Mouse (Mus musculus) intestine, embryonic 16.5 days (tissue): Measurements from ENCODE around the gene Retn. TPM values are rescaled to one million over a fixed set of nuclear protein-coding genes. Genes with fewer than 3 reads are reported as not detected.

Experiments
- ATAC-seq: fragments of 200-750 bp; cut with Nextera tagmentation; 2 replicates; pipeline ENCODE4 v1.8.0; 2017; ENCODE audit warnings: moderate TSS enrichment, moderate library complexity
- H3K27ac ChIP-seq: fragments of 300-500 bp; sonication (generic); 2 replicates; pipeline ENCODE4 v1.5.1; 2014; ENCODE audit warnings: mild to moderate bottlenecking, low read length
- H3K27me3 ChIP-seq: fragments of 300-500 bp; sonication (generic); replicated peaks from 2 replicates; pipeline ENCODE4 v1.6.1; 2014; ENCODE audit warnings: low read length, control low read depth, mixed read lengths; ENCODE audit not compliant: control insufficient read depth, insufficient read depth
- H3K36me3 ChIP-seq: fragments of 300-500 bp; sonication (generic); 2 replicates; pipeline ENCODE4 v1.6.1; 2014; ENCODE audit warnings: low read length, control low read depth; ENCODE audit not compliant: control insufficient read depth, insufficient read depth
- H3K4me1 ChIP-seq: fragments of 300-500 bp; sonication (generic); 2 replicates; pipeline ENCODE4 v1.6.1; 2014; ENCODE audit warnings: low read length, control low read depth, mixed read lengths; ENCODE audit not compliant: control insufficient read depth, insufficient read depth
- H3K4me2 ChIP-seq: fragments of 300-500 bp; sonication (generic); 2 replicates; pipeline ENCODE4 v1.6.1; 2014; ENCODE audit warnings: low read depth, low read length, control low read depth
- H3K4me3 ChIP-seq: fragments of 300-500 bp; sonication (generic); 2 replicates; pipeline ENCODE4 v1.5.1; 2014; ENCODE audit warnings: mild to moderate bottlenecking, low read length
- H3K9ac ChIP-seq: fragments of 300-500 bp; sonication (generic); 2 replicates; pipeline ENCODE4 v1.6.1; 2014; ENCODE audit warnings: low read depth, low read length
- H3K9me3 ChIP-seq: fragments of 300-500 bp; sonication (generic); 2 replicates; pipeline ENCODE4 v1.6.1; 2016; ENCODE audit warnings: low read length, control low read depth; ENCODE audit not compliant: control insufficient read depth
- WGBS: fragments of 180-500 bp; shearing (Covaris S2); extraction: QIAGEN DNeasy Blood & Tissue Kit; methylation state at CpG from one replicate; pipeline ENCODE4 v1.1.7; 2014; 5-methylcytosine and 5-hydroxymethylcytosine counted together
- polyA plus RNA-seq: library from polyadenylated mRNA; unstranded; fragments of >200 nt; fragmentation: Nextera tagmentation; extraction: Ambion mirVana; gene quantifications from 2 replicates; pipeline ENCODE4 v1.2.1, GENCODE M21; 2015

The Retn gene
- polyA plus RNA-seq, 1 experiment from 2014 or later: not detected

- H3K27ac ChIP-seq: no peak overlapping the region
- H3K4me1 ChIP-seq: no peaks in the 10 kb centered on the region
- H3K36me3 ChIP-seq: no peaks in the 10 kb centered on the region
- no peak overlapping the region for H3K9ac ChIP-seq
- no peaks in the 10 kb centered on the region for H3K27me3 ChIP-seq
- 66% methylated on average over 11 of the region's 11 CpGs for WGBS
- no peak overlapping the region for H3K4me3 ChIP-seq
- ATAC-seq: no peak
- no peak overlapping the region for H3K4me2 ChIP-seq
- H3K9me3 ChIP-seq: no peaks in the 10 kb centered on the region
Measured at GRCm38 (mm10) chr8:3654726-3655508, 653 bp upstream of the Retn start.

DNA sequence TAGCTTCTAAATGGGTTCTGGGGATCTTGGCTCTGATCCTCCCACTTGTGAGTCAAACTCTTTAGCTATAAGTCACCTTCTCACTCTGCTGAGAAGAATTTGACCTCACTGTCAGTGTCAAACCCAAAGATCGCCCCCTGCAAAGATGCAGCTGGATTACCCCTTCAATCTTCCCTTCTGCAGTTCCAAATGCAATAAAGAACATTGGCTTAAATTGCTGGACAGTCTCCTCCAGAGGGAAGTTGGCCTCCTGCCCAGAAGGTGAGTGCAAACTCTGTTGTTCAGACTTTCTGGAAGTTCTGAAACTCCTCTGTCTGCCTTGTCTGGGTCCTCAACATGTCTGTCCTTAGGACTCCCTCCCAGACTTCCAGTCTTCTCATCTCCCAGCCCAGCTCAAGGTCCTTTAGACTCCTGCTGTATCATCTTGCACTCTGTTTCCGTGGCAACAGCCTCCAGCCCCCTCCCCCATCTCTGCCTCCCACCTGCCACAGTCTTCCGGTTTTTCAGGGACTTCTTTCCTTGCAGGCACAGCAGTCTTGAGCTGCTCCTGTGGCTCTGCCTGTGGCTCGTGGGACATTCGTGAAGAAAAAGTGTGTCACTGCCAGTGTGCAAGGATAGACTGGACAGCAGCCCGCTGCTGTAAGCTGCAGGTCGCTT lies 1.3 kb downstream of the Retn start:
- no peak overlapping the region for H3K9ac ChIP-seq
- ATAC-seq: no peak
- WGBS: 31% methylated on average over 7 of the region's 7 CpGs

GRCm38 (mm10) chr8:3660889-3661288 lies 5.3 kb downstream of the Retn start:
- WGBS: 75% methylated on average over 8 of the region's 8 CpGs
- Histone ChIP-seq H3K4me3 (no peak overlapping the region), H3K27me3 (no peaks in the 10 kb centered on the region), H3K9me3 (no peaks in the 10 kb centered on the region), H3K4me2 (no peak overlapping the region), H3K9ac (no peak overlapping the region), H3K36me3 (no peaks in the 10 kb centered on the region), H3K4me1 (no peaks in the 10 kb centered on the region), H3K27ac (no peak overlapping the region)
- ATAC-seq: no peak

More for the DNA sequence above, 1.3 kb downstream of the Retn start:
- Histone ChIP-seq H3K4me2 (no peak overlapping the region), H3K27ac (no peak overlapping the region), H3K4me3 (no peak overlapping the region), H3K4me1 (no peaks in the 10 kb centered on the region), H3K36me3 (no peaks in the 10 kb centered on the region), H3K9me3 (no peaks in the 10 kb centered on the region), H3K27me3 (no peaks in the 10 kb centered on the region)

DNA sequence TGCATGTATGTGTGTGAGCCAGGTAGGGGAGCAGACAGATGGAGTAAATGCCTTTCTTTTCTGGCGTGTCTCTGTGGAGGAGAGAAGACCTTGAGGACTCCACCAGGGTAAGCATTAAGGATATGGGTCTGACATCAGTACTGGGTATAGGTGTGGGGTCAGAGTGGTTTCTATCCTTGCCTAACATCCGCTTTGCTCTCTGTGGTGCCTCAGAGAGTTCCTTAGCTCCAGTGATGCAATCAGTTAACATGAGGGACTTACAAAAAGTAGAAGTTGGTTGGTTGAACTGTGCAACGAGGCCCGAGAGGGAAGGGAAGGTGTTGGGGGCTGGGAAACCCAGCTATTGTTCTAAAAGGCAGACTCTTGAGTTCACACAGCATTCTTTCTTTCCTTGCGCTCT lies 8.8 kb downstream of the Retn start:
- WGBS: 55% methylated on average over 5 of the region's 5 CpGs
- H3K9ac ChIP-seq: no peak overlapping the region
- H3K9me3 ChIP-seq: no peaks in the 10 kb centered on the region
- H3K36me3 ChIP-seq: no peaks in the 10 kb centered on the region
- no peaks in the 10 kb centered on the region for H3K27me3 ChIP-seq
- H3K27ac ChIP-seq: no peak overlapping the region
- ATAC-seq: no peak
- H3K4me3 ChIP-seq: no peak overlapping the region
- H3K4me2 ChIP-seq: no peak overlapping the region
- no peaks in the 10 kb centered on the region for H3K4me1 ChIP-seq

- Histone ChIP-seq H3K9me3 (no peaks in the 10 kb centered on the region), H3K27ac (no peak within 1 kb of the TSS), H3K9ac (no peak within 1 kb of the TSS), H3K4me2 (no peak within 1 kb of the TSS), H3K27me3 (no peaks in the 10 kb centered on the region), H3K4me1 (no peaks in the 10 kb centered on the region), H3K4me3 (no peak within 1 kb of the TSS), H3K36me3 (no peaks in the 10 kb centered on the region)
- no peak for ATAC-seq
- 74% methylated on average over 6 of the region's 6 CpGs for WGBS
Measured at GRCm38 (mm10) chr8:3665507-3665906, 9.9 kb downstream of the Retn start, which contains the start of gene Mcemp1. TSS of gene Mcemp1 (plus strand) at chr8:3665754.

DNA sequence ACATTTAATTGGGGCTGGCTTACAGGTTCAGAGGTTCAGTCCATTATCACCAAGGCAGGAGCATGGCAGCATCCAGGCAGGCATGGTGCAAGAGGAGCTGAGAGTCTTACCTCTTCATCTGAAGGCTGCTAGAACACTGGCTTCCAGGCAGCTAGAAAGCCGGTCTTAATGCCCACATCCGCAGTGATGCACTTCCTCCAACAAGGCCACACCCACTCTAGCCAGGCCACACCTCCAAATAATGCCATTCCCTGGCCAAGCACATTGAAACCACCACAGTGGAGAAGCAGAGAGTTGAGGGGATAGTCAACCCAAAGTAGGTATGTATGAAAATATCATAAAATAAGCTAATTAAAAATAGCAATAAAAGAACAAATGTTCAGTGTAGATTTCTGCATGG lies 14.8 kb downstream of the Retn start:
- WGBS: 77% methylated on average over 2 of the region's 2 CpGs
- H3K27me3 ChIP-seq: no peaks in the 10 kb centered on the region
- no peak overlapping the region for H3K4me2 ChIP-seq
- no peak for ATAC-seq
- no peak overlapping the region for H3K4me3 ChIP-seq
- H3K36me3 ChIP-seq: no peaks in the 10 kb centered on the region
- no peaks in the 10 kb centered on the region for H3K9me3 ChIP-seq
- H3K27ac ChIP-seq: no peak overlapping the region
- no peaks in the 10 kb centered on the region for H3K4me1 ChIP-seq
- no peak overlapping the region for H3K9ac ChIP-seq

GRCm38 (mm10) chr8:3671980-3672491 lies 16.5 kb downstream of the Retn start, which contains the start of gene Fcor:
TSS of gene Fcor (minus strand) at chr8:3672362.
- H3K4me3 ChIP-seq: peak within 1 kb of the TSS; percentile 60
- H3K4me2 ChIP-seq: peak within 1 kb of the TSS; percentile 71
- 0% methylated on average over 23 of the region's 23 CpGs for WGBS
- peak within 1 kb of the TSS; percentile 67 for H3K9ac ChIP-seq
- H3K36me3 ChIP-seq: no peaks in the 10 kb centered on the region
- H3K4me1 ChIP-seq: peaks cover 2% of the 10 kb centered on the region; the same call in 1 of the 2 replicates
- ATAC-seq: peak; percentile 83
- H3K27ac ChIP-seq: peak within 1 kb of the TSS; percentile 50; the same call in 1 of the 2 replicates
- no peaks in the 10 kb centered on the region for H3K9me3 ChIP-seq
- no peaks in the 10 kb centered on the region for H3K27me3 ChIP-seq

DNA sequence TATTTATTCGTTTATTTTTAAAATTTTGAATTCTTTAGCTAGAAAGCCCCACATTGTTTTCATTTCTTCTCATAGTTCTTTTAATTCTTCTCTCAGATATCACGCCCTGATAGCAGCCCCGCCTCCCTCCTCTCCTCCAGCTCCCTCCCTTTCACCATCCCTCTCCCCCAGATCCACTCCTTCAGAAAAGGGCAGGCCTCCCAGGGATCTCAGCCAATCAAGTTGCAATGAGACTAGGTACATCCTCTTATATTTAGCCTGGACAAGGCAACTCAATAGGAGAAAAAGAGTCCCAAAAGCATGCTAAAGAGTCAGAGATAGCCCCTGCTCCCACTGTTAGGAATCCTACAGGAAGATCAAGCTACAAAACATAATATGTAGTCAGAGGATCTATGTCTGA lies 19.1 kb downstream of the Retn start:
- no peaks in the 10 kb centered on the region for H3K9me3 ChIP-seq
- ATAC-seq: no peak

GRCm38 (mm10) chr8:3676131-3676992 lies 20.8 kb downstream of the Retn start, which contains the start of gene Trappc5:
TSS of gene Trappc5 (plus strand) at chr8:3676299.
- Histone ChIP-seq H3K9ac (peak within 1 kb of the TSS; percentile 86), H3K27ac (peak within 1 kb of the TSS; percentile 97), H3K36me3 (peaks cover 16% of the 10 kb centered on the region), H3K9me3 (no peaks in the 10 kb centered on the region), H3K27me3 (no peaks in the 10 kb centered on the region), H3K4me3 (peak within 1 kb of the TSS; percentile 70), H3K4me2 (peak within 1 kb of the TSS; percentile 80), H3K4me1 (peaks cover 11% of the 10 kb centered on the region)
- peak; percentile 90 for ATAC-seq
- 1% methylated on average over 60 of the region's 61 CpGs for WGBS

More for the DNA sequence above, 19.1 kb downstream of the Retn start:
- Histone ChIP-seq H3K4me3 (no peak overlapping the region), H3K4me1 (peaks cover 11% of the 10 kb centered on the region), H3K36me3 (peaks cover 10% of the 10 kb centered on the region), H3K27me3 (no peaks in the 10 kb centered on the region), H3K27ac (no peak overlapping the region), H3K9ac (no peak overlapping the region), H3K4me2 (no peak overlapping the region)
- 52% methylated on average over 3 of the region's 3 CpGs for WGBS
